Mouse (Mus musculus) forebrain, embryonic 11.5 days (tissue): ENCODE data around the gene Mlh3. TPM values are rescaled to one million over a fixed set of nuclear protein-coding genes. Genes with fewer than 3 reads are reported as not detected.
A peak's percentile ranks its signal among the peaks of the same experiment; 100 is the strongest.

Experiments used
- ATAC-seq: fragments of 200-750 bp; cut with Nextera tagmentation; replicated peaks from 2 replicates; pipeline ENCODE4 v1.8.0; 2017; ENCODE audit warnings: moderate TSS enrichment; ENCODE audit not compliant: low FRiP score
- DNase-seq: peaks from one replicate; pipeline ENCODE4 v3.0.0-alpha.2; 2017; ENCODE audit warnings: low spot score
- H3K27ac ChIP-seq: fragments of 300-500 bp; sonication (generic); 2 replicates; pipeline ENCODE4 v1.5.1; 2014; ENCODE audit warnings: low read depth, low read length
- H3K27me3 ChIP-seq: fragments of 300-500 bp; sonication (generic); 2 replicates; pipeline ENCODE4 v1.6.1; 2014; ENCODE audit warnings: mild to moderate bottlenecking, low read length, mixed read lengths; ENCODE audit not compliant: control insufficient read depth, insufficient read depth
- H3K36me3 ChIP-seq: fragments of 300-500 bp; sonication (generic); 2 replicates; pipeline ENCODE4 v1.6.1; 2014; ENCODE audit warnings: mild to moderate bottlenecking, low read length, moderate library complexity, mixed read lengths; ENCODE audit not compliant: control insufficient read depth, insufficient read depth
- H3K4me1 ChIP-seq: fragments of 300-500 bp; sonication (generic); replicated peaks from 2 replicates; pipeline ENCODE4 v1.6.1; 2014; ENCODE audit warnings: low read length, mixed read lengths; ENCODE audit not compliant: control insufficient read depth, insufficient read depth
- H3K4me2 ChIP-seq: fragments of 300-500 bp; sonication (generic); 2 replicates; pipeline ENCODE4 v1.6.1; 2014; ENCODE audit warnings: low read depth, mild to moderate bottlenecking, low read length, moderate library complexity, mixed read lengths; ENCODE audit not compliant: severe bottlenecking
- H3K4me3 ChIP-seq: fragments of 300-500 bp; sonication (generic); 2 replicates; pipeline ENCODE4 v1.5.1; 2014; ENCODE audit warnings: low read depth, low read length
- H3K9ac ChIP-seq: fragments of 300-500 bp; sonication (generic); 2 replicates; pipeline ENCODE4 v1.6.1; 2014; ENCODE audit warnings: low read length
- H3K9me3 ChIP-seq: fragments of 300-500 bp; sonication (generic); 2 replicates; pipeline ENCODE4 v1.6.1; 2016; ENCODE audit warnings: low read length, mixed read lengths; ENCODE audit not compliant: control insufficient read depth
- WGBS: fragments of 180-500 bp; shearing (Covaris S2); extraction: QIAGEN DNeasy Blood & Tissue Kit; methylation state at CpG from one replicate; pipeline ENCODE4 v1.1.7; 2014; 5-methylcytosine and 5-hydroxymethylcytosine counted together
- polyA plus RNA-seq: library from polyadenylated mRNA; unstranded; fragments of >200 nt; fragmentation: Nextera tagmentation; extraction: Ambion mirVana; gene quantifications from 2 replicates; pipeline ENCODE4 v1.2.1, GENCODE M21; 2014

Gene Mlh3
- polyA plus RNA-seq, 1 experiment from 2014 or later: 9.8 TPM

DNA sequence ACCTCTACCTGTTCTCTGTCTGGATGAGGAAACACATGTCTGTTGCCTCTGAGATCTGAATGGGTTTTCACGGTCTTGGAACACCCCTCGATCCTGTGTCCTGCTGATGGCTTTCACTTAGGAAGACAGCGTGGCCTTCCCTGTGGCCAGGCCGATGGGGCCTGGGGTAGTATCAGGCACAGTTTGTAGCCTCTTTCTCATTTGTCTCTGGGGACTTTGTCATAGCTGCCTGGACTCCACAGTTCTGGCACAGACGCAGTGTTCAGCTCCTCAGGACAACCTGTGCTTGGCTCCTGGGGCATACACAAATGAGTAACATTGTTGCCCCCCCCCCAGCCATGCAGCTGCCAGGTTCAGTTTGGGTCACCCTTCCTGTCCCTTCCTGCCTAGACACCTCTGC is 75.3 kb downstream of the Mlh3 start:
- Histone ChIP-seq H3K36me3 (no peaks in the 10 kb centered on the region), H3K27ac (no peak overlapping the region), H3K9me3 (no peaks in the 10 kb centered on the region), H3K27me3 (no peaks in the 10 kb centered on the region), H3K4me3 (no peak overlapping the region), H3K4me2 (no peak overlapping the region), H3K4me1 (no peaks in the 10 kb centered on the region), H3K9ac (no peak overlapping the region)
- DNase-seq (no peak), ATAC-seq (no peak)
- 90% methylated on average over 5 of the region's 5 CpGs for WGBS

DNA sequence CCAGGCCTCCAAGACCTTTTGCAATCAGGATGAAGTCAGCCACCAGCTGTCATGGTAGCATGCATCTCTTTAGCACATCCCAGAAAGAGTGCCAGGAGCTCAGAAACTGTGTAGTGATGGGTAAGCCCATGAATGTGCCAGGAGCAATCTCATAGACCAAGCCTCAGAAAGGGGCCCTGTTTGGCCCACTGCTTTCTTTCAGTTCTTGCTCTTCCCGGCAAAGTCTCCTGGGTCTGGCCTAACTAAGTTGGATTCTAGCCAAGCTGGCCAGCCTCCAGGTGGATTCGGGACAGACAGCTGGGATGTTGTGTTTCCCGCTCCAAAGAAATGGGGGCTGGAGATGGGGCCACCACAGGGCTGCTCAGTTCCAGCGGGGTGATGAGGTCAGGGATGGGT is 75.8 kb downstream of the Mlh3 start:
- Histone ChIP-seq H3K27me3 (no peaks in the 10 kb centered on the region), H3K9ac (no peak overlapping the region), H3K4me2 (no peak overlapping the region), H3K36me3 (no peaks in the 10 kb centered on the region), H3K4me3 (no peak overlapping the region), H3K4me1 (no peaks in the 10 kb centered on the region), H3K9me3 (no peaks in the 10 kb centered on the region), H3K27ac (no peak overlapping the region)
- WGBS: 73% methylated on average over 4 of the region's 4 CpGs
- DNase-seq: peak; percentile 41
- ATAC-seq: no peak

- DNase-seq (peak; percentile 45), ATAC-seq (no peak)
- no peak overlapping the region for H3K27ac ChIP-seq
- no peak overlapping the region for H3K4me2 ChIP-seq
- H3K4me1 ChIP-seq: no peaks in the 10 kb centered on the region
- no peak overlapping the region for H3K4me3 ChIP-seq
- H3K27me3 ChIP-seq: no peaks in the 10 kb centered on the region
- H3K9ac ChIP-seq: no peak overlapping the region
- H3K36me3 ChIP-seq: no peaks in the 10 kb centered on the region
- no peaks in the 10 kb centered on the region for H3K9me3 ChIP-seq
- 92% methylated on average over 11 of the region's 11 CpGs for WGBS
Measured at GRCm38 (mm10) chr12:85193923-85194622, 76.3 kb downstream of the Mlh3 start.

GRCm38 (mm10) chr12:85193146-85193545 is 77.3 kb downstream of the Mlh3 start:
- no peak overlapping the region for H3K4me3 ChIP-seq
- no peaks in the 10 kb centered on the region for H3K9me3 ChIP-seq
- H3K9ac ChIP-seq: no peak overlapping the region
- no peak overlapping the region for H3K4me2 ChIP-seq
- H3K36me3 ChIP-seq: no peaks in the 10 kb centered on the region
- DNase-seq (no peak), ATAC-seq (no peak)
- no peak overlapping the region for H3K27ac ChIP-seq
- 85% methylated on average over 10 of the region's 10 CpGs for WGBS
- no peaks in the 10 kb centered on the region for H3K27me3 ChIP-seq
- no peaks in the 10 kb centered on the region for H3K4me1 ChIP-seq

GRCm38 (mm10) chr12:85192461-85193108 is 77.8 kb downstream of the Mlh3 start:
- Histone ChIP-seq H3K4me2 (no peak overlapping the region), H3K27me3 (no peaks in the 10 kb centered on the region), H3K9ac (no peak overlapping the region), H3K27ac (no peak overlapping the region), H3K36me3 (no peaks in the 10 kb centered on the region), H3K9me3 (no peaks in the 10 kb centered on the region), H3K4me1 (no peaks in the 10 kb centered on the region), H3K4me3 (no peak overlapping the region)
- WGBS: 35% methylated on average over 19 of the region's 19 CpGs
- DNase-seq (no peak), ATAC-seq (no peak)

DNA sequence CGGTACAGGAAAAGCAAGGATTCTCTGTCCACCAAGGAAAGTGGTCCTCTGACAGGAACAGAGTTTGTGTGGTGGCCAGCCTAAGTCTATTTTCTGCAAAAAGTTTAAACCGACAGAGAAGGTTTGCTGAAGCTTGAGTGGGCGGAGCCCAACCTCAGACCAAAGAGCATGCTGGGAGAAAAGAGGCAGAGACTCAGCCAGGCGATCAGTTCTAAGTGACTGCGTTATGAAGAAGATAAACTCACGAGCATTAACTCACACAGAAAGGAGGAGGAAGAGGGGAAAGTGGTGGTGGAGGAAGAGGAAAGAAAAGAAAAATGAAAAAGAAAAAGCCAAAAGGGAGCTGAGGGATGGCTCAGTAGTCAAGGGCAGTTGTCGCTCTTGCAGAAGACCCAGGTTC is 80.1 kb downstream of the Mlh3 start:
- H3K27me3 ChIP-seq: no peaks in the 10 kb centered on the region
- no peaks in the 10 kb centered on the region for H3K4me1 ChIP-seq
- no peaks in the 10 kb centered on the region for H3K9me3 ChIP-seq
- H3K27ac ChIP-seq: no peak overlapping the region
- DNase-seq: no peak
- H3K4me2 ChIP-seq: no peak overlapping the region
- no peak for ATAC-seq
- H3K4me3 ChIP-seq: no peak overlapping the region
- H3K36me3 ChIP-seq: no peaks in the 10 kb centered on the region
- 83% methylated on average over 7 of the region's 7 CpGs for WGBS
- H3K9ac ChIP-seq: no peak overlapping the region

DNA sequence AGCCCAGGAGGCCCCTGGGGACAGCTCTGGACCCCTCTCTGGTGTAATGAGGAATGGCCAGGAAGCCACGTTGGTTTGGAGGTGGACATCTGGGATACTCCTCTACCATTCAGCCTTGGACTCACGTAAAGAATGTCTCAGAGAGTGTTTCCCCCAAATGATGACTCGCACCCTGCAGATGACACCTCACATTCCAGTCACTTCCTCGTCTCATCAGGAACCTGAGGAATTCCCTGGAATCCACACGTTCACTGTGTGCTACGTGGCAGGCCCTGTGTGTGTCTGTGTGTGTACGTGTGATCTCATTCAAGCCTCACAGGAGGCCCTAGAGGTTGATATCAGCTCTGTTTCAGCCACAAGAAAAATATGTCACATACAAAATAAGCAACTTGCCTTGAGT is 84.0 kb downstream of the Mlh3 start:
- 79% methylated on average over 7 of the region's 7 CpGs for WGBS
- no peak for DNase-seq
- H3K9ac ChIP-seq: no peak overlapping the region
- no peak overlapping the region for H3K4me3 ChIP-seq
- no peaks in the 10 kb centered on the region for H3K9me3 ChIP-seq
- H3K27ac ChIP-seq: no peak overlapping the region
- no peak overlapping the region for H3K4me2 ChIP-seq
- ATAC-seq: no peak
- H3K36me3 ChIP-seq: no peaks in the 10 kb centered on the region
- peaks cover 7% of the 10 kb centered on the region; the same call in 1 of the 2 replicates for H3K4me1 ChIP-seq
- peaks cover 2% of the 10 kb centered on the region for H3K27me3 ChIP-seq

DNA sequence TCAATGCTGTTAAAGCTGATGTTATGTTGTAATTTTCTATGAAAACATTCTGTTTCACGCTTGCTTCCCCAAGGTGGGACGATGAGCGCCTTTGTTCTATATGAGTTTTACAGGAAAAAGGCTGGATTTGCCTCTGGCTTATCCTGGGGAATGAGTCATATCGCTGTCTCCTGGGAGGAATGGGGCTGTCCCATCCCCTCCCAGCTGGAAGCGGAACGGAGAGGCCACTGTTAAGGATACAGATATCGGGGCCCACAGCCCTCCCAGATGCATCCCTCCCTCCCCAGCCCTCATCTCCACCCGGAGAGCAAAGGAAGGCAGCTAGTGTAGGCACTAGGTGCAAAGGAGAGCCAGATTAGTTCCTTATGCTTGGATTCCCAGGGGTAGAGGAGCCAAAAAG is 84.6 kb downstream of the Mlh3 start:
- Histone ChIP-seq H3K36me3 (no peaks in the 10 kb centered on the region), H3K4me1 (peaks cover 7% of the 10 kb centered on the region; the same call in 1 of the 2 replicates), H3K4me3 (no peak overlapping the region), H3K27me3 (peaks cover 2% of the 10 kb centered on the region), H3K9me3 (no peaks in the 10 kb centered on the region), H3K4me2 (no peak overlapping the region), H3K9ac (no peak overlapping the region), H3K27ac (no peak overlapping the region)
- WGBS: 70% methylated on average over 8 of the region's 8 CpGs
- no peak for DNase-seq
- no peak for ATAC-seq
